Mouse (Mus musculus) heart, embryonic 10.5 days (tissue): ENCODE measurements around the gene March10. TPM values are rescaled to one million over a fixed set of nuclear protein-coding genes. Genes with fewer than 3 reads are reported as not detected.

Experiments
- DNase-seq: peaks from one replicate; pipeline ENCODE4 v3.0.0-alpha.2; 2017; ENCODE audit warnings: low spot score
- H3K27ac ChIP-seq: fragments of 300-500 bp; sonication (generic); 2 replicates; pipeline ENCODE4 v1.5.1; 2016; ENCODE audit warnings: mild to moderate bottlenecking
- H3K27me3 ChIP-seq: fragments of 300-500 bp; sonication (generic); 2 replicates; pipeline ENCODE4 v1.6.1; 2016; ENCODE audit warnings: mild to moderate bottlenecking; ENCODE audit not compliant: poor library complexity, insufficient read depth, severe bottlenecking
- H3K36me3 ChIP-seq: fragments of 300-500 bp; sonication (generic); 2 replicates; pipeline ENCODE4 v1.6.1; 2016; ENCODE audit warnings: mild to moderate bottlenecking, moderate library complexity
- H3K4me1 ChIP-seq: fragments of 300-500 bp; sonication (generic); 2 replicates; pipeline ENCODE4 v1.6.1; 2016; ENCODE audit warnings: mild to moderate bottlenecking
- H3K4me3 ChIP-seq: fragments of 300-500 bp; sonication (generic); 2 replicates; pipeline ENCODE4 v1.5.1; 2016; ENCODE audit warnings: mild to moderate bottlenecking, moderate library complexity
- H3K9me3 ChIP-seq: fragments of 300-500 bp; sonication (generic); 2 replicates; pipeline ENCODE4 v1.6.1; 2016; ENCODE audit warnings: mild to moderate bottlenecking, moderate library complexity
- WGBS: fragments of 180-500 bp; shearing (Covaris S2); methylation state at CpG from one replicate; pipeline ENCODE4 v1.1.7; 2016; 5-methylcytosine and 5-hydroxymethylcytosine counted together
- polyA plus RNA-seq: library from polyadenylated mRNA; unstranded; fragments of >200 nt; fragmentation: Nextera tagmentation; extraction: Ambion mirVana; gene quantifications from 2 replicates; pipeline ENCODE4 v1.2.1, GENCODE M21; 2016

The March10 gene
- polyA plus RNA-seq, 1 experiment from 2014 or later = 0.40 TPM

DNA sequence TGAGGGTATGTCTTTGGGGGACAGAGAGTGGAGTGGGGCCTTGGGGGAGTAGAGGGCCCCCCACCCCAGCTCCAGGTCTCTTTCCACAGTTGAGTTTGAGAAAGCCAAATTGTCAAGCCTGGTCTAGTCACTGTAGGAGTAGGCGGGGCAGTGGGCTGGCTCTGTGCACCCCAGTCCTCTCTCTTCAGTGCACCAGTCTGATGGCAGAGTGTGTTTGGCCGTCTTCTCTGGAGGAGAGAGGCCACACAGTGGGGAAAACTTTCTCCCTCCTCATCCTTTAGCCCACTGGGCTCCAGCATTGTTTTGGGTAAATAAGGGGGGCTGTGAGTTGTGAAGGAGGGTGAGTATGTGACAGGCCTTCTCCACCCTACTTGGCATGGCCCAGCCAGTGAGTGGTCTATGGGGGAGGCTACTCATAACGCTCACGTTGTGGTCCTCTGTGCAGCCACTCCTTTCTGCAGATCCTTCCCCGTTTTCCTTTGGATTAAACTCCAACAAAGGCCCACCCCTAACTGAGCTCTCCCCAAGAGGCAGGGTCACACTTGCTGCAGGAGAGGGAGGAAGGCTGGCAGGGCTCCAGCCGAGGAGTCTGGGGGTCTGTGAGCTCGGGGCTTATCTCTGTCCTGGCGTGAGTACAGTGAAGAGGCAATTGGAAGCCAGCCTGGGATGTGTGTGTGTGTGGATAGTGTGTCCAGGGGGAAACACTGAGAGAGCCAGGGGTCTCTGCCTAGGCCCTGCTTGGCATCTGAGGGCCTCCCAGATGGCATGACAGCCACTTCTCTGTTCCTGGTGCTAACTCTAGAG is 122.5 kb downstream of the March10 start:
- Histone ChIP-seq H3K27me3 (no peaks in the 10 kb centered on the region), H3K9me3 (no peaks in the 10 kb centered on the region), H3K4me1 (peaks cover 33% of the 10 kb centered on the region), H3K36me3 (peaks cover 15% of the 10 kb centered on the region), H3K4me3 (no peak overlapping the region), H3K27ac (peak overlapping the region; percentile 31; the same call in 1 of the 2 replicates)
- 41% methylated on average over 8 of the region's 8 CpGs for WGBS
- DNase-seq = no peak

DNA sequence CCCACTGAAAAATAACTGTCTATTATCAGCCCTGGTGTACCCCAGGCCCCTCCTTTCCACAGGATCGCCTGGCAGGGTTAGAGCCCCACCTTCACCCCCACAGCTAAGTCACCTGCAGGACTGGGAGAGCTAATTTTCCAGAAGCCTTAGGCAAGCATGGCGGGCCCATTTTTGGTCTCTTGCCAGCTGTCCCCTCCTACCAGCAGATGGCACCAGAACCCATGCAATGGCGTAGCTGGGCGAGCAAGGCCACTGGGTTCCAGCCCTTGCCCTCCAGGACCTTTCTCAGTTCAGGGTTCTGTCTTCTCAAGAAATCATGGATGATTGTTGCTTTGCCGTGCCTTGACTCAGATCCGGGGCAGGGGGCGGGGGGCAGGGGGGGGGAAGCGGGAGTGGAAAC is 124.1 kb downstream of the March10 start:
- Histone ChIP-seq H3K4me3 (no peak overlapping the region), H3K27me3 (no peaks in the 10 kb centered on the region), H3K4me1 (peaks cover 32% of the 10 kb centered on the region), H3K27ac (no peak overlapping the region), H3K36me3 (peaks cover 24% of the 10 kb centered on the region), H3K9me3 (no peaks in the 10 kb centered on the region)
- 65% methylated on average over 8 of the region's 8 CpGs for WGBS
- no peak for DNase-seq

DNA sequence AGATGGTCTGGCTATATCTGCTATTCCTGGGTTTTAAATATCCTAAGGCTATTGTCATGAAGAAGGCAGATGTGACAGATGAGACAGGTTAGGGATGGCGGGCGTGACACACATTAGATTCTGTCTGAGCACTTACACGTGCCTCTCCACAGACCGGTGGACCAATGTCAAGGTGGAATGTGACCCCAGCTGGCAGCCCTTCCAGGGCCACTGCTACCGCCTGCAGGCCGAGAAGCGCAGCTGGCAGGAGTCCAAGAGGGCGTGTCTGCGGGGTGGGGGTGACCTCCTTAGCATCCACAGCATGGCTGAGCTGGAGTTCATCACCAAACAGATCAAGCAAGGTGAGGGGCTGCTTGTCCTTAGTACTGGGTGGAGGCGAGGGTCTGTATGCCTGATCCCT is 124.8 kb downstream of the March10 start:
- 34% methylated on average over 10 of the region's 10 CpGs for WGBS
- H3K4me3 ChIP-seq = no peak overlapping the region
- DNase-seq = no peak
- no peak overlapping the region for H3K27ac ChIP-seq
- peaks cover 32% of the 10 kb centered on the region for H3K4me1 ChIP-seq
- H3K36me3 ChIP-seq = peaks cover 23% of the 10 kb centered on the region
- H3K9me3 ChIP-seq = no peaks in the 10 kb centered on the region
- no peaks in the 10 kb centered on the region for H3K27me3 ChIP-seq

- no peaks in the 10 kb centered on the region for H3K27me3 ChIP-seq
- H3K36me3 ChIP-seq = peaks cover 23% of the 10 kb centered on the region
- H3K4me1 ChIP-seq = peaks cover 32% of the 10 kb centered on the region
- H3K4me3 ChIP-seq = no peak overlapping the region
- no peaks in the 10 kb centered on the region for H3K9me3 ChIP-seq
- no peak for DNase-seq
- WGBS = 82% methylated on average over 3 of the region's 3 CpGs
- H3K27ac ChIP-seq = no peak overlapping the region
These were observed 125.4 kb downstream of the March10 start for GRCm38 (mm10) chr11:105331129-105331528.

DNA sequence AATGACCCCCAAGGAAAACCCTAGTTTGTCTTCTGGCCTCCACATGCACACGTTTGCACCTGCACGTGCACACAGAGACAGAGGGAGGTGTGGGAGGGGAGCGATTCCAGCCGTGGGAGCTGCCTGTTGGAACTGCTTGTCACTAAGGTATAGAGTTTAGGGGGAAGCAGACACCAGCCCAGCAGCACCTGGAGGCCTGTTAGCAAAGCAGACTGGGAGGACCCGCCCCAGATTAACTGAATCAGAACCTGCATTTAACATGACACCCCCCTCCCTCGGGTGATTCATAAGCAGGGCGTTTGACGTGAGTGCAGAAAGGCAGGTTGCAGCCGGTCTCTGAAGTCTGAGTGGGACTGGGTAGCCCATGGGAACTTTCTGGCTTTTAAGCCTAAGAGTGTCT is 126.6 kb downstream of the March10 start:
- H3K27me3 ChIP-seq = no peaks in the 10 kb centered on the region
- peaks cover 21% of the 10 kb centered on the region for H3K36me3 ChIP-seq
- H3K4me3 ChIP-seq = no peak overlapping the region
- no peaks in the 10 kb centered on the region for H3K9me3 ChIP-seq
- WGBS = 70% methylated on average over 9 of the region's 9 CpGs
- peaks cover 32% of the 10 kb centered on the region for H3K4me1 ChIP-seq
- DNase-seq = no peak
- no peak overlapping the region for H3K27ac ChIP-seq

DNA sequence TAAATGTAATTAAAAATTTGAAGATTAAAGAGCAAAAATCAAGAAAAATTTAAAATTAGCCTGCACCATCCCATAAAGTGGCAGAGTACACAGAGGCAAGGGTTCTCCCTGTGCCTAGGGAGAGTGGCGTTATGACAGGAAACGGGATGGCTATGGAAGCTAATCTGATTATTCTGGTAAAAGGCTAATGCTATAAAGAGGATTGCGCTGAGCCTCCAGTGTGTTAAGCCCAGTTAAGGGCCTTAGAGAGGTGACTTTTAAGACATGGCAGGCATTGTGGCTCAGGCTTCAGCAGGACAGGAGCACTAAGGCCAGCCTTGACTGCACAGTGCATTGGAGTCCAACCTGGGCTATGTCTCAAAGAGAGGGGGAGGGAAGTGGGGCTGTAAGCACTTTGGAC is 129.4 kb downstream of the March10 start:
- no peak overlapping the region for H3K27ac ChIP-seq
- DNase-seq = no peak
- H3K4me3 ChIP-seq = no peak overlapping the region
- H3K27me3 ChIP-seq = no peaks in the 10 kb centered on the region
- H3K4me1 ChIP-seq = peaks cover 15% of the 10 kb centered on the region
- H3K36me3 ChIP-seq = peaks cover 16% of the 10 kb centered on the region
- no peaks in the 10 kb centered on the region for H3K9me3 ChIP-seq
- 90% methylated on average over 3 of the region's 3 CpGs for WGBS

DNA sequence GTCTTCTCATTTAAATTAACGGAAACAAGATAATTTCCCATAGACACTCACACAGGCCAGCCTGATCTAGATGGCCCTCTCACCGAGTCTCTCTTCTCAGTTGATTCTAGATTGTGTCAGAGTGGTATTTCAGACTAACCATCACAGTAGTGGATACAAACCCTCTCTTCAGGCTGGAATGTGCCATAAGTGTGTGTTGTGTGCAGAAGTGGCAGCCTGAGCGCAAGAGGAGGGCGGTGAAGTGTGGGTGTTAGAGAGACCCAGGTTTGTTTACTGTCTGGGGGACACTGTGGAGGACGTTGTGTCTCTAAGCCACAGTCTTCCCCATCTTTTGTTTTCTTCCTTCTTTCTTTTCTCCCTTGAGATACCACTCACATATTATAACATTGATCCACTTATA is 133.0 kb downstream of the March10 start:
- Histone ChIP-seq H3K4me3 (no peak overlapping the region), H3K27me3 (no peaks in the 10 kb centered on the region), H3K36me3 (peaks cover 19% of the 10 kb centered on the region), H3K27ac (no peak overlapping the region), H3K4me1 (peaks cover 5% of the 10 kb centered on the region), H3K9me3 (no peaks in the 10 kb centered on the region)
- DNase-seq = no peak
- 68% methylated on average over 5 of the region's 5 CpGs for WGBS

DNA sequence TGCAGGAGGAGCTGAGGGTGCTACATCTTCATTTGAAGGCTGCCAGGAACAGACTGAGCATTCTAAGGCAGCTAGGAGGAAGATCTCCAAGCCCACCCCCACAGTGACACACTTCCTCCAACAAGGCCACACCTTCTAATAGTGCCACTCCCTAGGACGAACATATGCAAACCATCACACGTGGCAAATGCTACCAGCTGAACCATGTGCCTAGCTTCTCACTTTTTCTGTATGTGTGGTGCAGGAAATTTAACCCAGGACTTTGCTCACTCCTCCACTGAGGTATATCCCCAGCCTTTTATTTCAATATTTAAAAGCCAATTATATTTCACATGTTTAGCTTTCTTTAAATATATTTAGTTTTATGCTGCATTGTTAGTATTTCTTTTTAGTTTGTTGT is 135.4 kb downstream of the March10 start:
- 73% methylated on average over 2 of the region's 2 CpGs for WGBS
- H3K27me3 ChIP-seq = no peaks in the 10 kb centered on the region
- H3K4me1 ChIP-seq = peaks cover 1% of the 10 kb centered on the region
- DNase-seq = no peak
- no peaks in the 10 kb centered on the region for H3K9me3 ChIP-seq
- H3K4me3 ChIP-seq = no peak overlapping the region
- peaks cover 9% of the 10 kb centered on the region; the same call in 1 of the 2 replicates for H3K36me3 ChIP-seq
- no peak overlapping the region for H3K27ac ChIP-seq

GRCm38 (mm10) chr11:105317769-105318168 is 138.8 kb downstream of the March10 start:
- DNase-seq = no peak
- H3K27ac ChIP-seq = no peak overlapping the region
- no peaks in the 10 kb centered on the region for H3K9me3 ChIP-seq
- peaks cover 8% of the 10 kb centered on the region; the same call in 1 of the 2 replicates for H3K36me3 ChIP-seq
- no peak overlapping the region for H3K4me3 ChIP-seq
- peaks cover 35% of the 10 kb centered on the region for H3K4me1 ChIP-seq
- H3K27me3 ChIP-seq = no peaks in the 10 kb centered on the region
- 90% methylated on average over 6 of the region's 6 CpGs for WGBS

DNA sequence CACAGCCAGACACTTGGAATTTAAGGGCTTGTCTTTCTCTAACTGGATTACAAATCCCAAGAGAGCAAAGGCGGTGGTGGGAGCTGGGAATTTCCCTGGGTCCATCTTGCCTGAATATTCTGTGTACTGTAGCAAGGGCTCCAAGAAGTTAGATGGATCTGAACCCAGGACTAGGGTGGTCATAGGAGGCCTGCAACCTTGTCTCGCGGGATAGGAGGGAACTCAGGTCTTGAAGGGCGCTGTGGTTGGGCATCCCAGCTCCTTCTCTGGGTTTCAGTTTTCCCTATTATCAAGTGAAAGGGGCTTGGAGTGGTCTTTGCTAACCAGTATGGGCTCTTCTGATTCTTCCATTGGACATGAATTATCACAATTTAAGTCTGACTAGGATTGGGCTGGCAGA is 140.4 kb downstream of the March10 start:
- Histone ChIP-seq H3K9me3 (no peaks in the 10 kb centered on the region), H3K36me3 (peaks cover 8% of the 10 kb centered on the region; the same call in 1 of the 2 replicates), H3K4me1 (peaks cover 51% of the 10 kb centered on the region), H3K27me3 (no peaks in the 10 kb centered on the region), H3K27ac (peak overlapping the region; percentile 39; the same call in 1 of the 2 replicates), H3K4me3 (no peak overlapping the region)
- WGBS = 91% methylated on average over 4 of the region's 4 CpGs
- DNase-seq = no peak

GRCm38 (mm10) chr11:105315296-105315695 is 141.2 kb downstream of the March10 start:
- H3K9me3 ChIP-seq = no peaks in the 10 kb centered on the region
- H3K36me3 ChIP-seq = peaks cover 5% of the 10 kb centered on the region; the same call in 1 of the 2 replicates
- DNase-seq = no peak
- WGBS = 82% methylated on average over 8 of the region's 8 CpGs
- H3K4me1 ChIP-seq = peaks cover 57% of the 10 kb centered on the region
- no peaks in the 10 kb centered on the region for H3K27me3 ChIP-seq
- H3K27ac ChIP-seq = no peak overlapping the region
- H3K4me3 ChIP-seq = no peak overlapping the region

DNA sequence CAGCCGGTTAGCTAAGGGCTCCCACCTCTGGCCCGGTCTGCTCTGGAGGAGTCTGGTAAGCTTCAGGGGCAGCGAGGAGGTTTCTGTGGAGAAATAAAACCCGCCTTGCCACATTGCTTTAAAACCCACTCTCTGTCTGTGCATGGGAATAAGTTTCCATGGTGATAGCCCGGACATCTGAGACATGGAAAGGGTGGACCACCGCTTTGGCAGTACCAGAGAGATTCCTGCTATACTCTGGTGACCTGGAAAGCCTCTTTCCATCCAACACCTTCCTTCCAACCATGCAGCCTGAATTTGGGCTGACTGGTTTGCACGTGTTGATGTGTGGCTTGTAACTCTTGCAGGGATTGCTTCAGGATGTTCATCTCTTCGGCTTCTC is 142.9 kb downstream of the March10 start:
- DNase-seq = no peak
- H3K36me3 ChIP-seq = no peaks in the 10 kb centered on the region
- H3K4me1 ChIP-seq = peaks cover 63% of the 10 kb centered on the region
- H3K9me3 ChIP-seq = no peaks in the 10 kb centered on the region
- no peak overlapping the region for H3K4me3 ChIP-seq
- peak overlapping the region; percentile 81 for H3K27ac ChIP-seq
- no peaks in the 10 kb centered on the region for H3K27me3 ChIP-seq
- WGBS = 31% methylated on average over 8 of the region's 8 CpGs

DNA sequence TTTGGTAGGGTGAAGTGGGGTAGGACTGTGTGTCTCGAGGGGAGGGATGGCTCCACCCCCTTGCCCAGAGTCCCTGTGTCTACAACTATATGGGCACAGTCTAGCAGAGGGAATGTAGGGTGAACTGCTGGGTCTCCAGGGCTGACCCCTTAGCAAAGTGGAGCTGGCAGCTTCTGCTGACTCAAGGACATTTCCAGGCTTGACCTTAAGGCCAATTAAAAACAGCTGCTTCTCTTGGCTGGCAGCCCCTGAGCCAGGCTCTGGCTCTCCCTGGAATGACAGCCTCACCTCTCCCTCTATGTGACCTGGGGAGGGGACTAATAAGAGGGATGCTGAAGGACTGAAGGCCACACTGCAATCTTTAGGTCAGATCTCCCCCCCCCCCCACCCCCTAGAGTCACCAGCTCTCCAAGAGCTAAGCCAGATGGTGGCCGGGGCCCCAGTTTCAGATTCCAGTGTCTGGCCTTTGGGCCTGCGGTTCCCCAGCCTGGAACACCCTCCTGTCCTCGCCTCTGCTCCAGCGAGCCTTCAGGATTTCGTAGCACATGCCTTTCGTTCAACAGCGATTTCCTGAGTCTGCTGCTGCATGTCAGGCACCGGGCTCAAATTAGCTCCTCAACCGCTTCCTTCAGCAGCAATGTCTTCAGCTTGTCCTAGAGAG is 143.4 kb downstream of the March10 start:
- peak overlapping the region; percentile 81 for H3K27ac ChIP-seq
- H3K4me3 ChIP-seq = 0 out of 2 replicates have a peak overlapping the region, but pooled peaks have one; percentile 16
- no peaks in the 10 kb centered on the region for H3K9me3 ChIP-seq
- H3K36me3 ChIP-seq = no peaks in the 10 kb centered on the region
- H3K27me3 ChIP-seq = no peaks in the 10 kb centered on the region
- peaks cover 67% of the 10 kb centered on the region for H3K4me1 ChIP-seq
- DNase-seq = no peak
- 7% methylated on average over 10 of the region's 10 CpGs for WGBS
